16 mouse cellular contexts compared by ENCODE assay signal in genomic region chr2:50850071-50850470, GRCm38 (mm10).
"Had no signal": no experiment of that assay in that cellular context is flagged by ENCODE, and none has a peak within 500 bp of the region (broad histone marks: within the 10 kb centered on the region; RNA-seq: fewer than 3 reads in every experiment).

No protein-coding gene starts in this region.

- H3K4me1 ChIP-seq: liver, embryonic 13.5 days; midbrain, embryonic 12.5 days; midbrain, embryonic 15.5 days had no signal

- H3K27me3 ChIP-seq: liver, embryonic 13.5 days; midbrain, embryonic 12.5 days; midbrain, embryonic 15.5 days; neural tube, embryonic 13.5 days had no signal

- H3K4me2 ChIP-seq: liver, embryonic 13.5 days; midbrain, embryonic 12.5 days; midbrain, embryonic 15.5 days; neural tube, embryonic 13.5 days had no signal

- H3K9me3 ChIP-seq: liver, embryonic 13.5 days; midbrain, embryonic 12.5 days; midbrain, embryonic 15.5 days; neural tube, embryonic 13.5 days had no signal

- H3K9ac ChIP-seq: liver, embryonic 13.5 days; midbrain, embryonic 12.5 days; midbrain, embryonic 15.5 days; neural tube, embryonic 13.5 days had no signal

- H3K36me3 ChIP-seq: liver, embryonic 13.5 days; midbrain, embryonic 12.5 days; midbrain, embryonic 15.5 days; neural tube, embryonic 13.5 days had no signal

- DNase-seq: kidney, adult 2 months; kidney, postnatal 36 days; layer of hippocampus, postnatal 36 days; liver, embryonic 13.5 days; lung, adult 2 months; lung, postnatal 14 days; lung, postnatal 4 days; right cerebral cortex, postnatal 4 days; thymus, postnatal 25 days had no signal

- H3K4me3 ChIP-seq: left cerebral cortex, adult 2 months; liver, embryonic 13.5 days; midbrain, embryonic 12.5 days; midbrain, embryonic 15.5 days; myocyte; neural tube, embryonic 13.5 days had no signal

- ATAC-seq: intestine, postnatal 0 days; midbrain, embryonic 15.5 days had no signal

- H3K27ac ChIP-seq: kidney, postnatal 0 days; left cerebral cortex, adult 2 months; liver, embryonic 13.5 days; midbrain, embryonic 12.5 days; midbrain, embryonic 15.5 days; neural tube, embryonic 13.5 days had no signal
